Mouse (Mus musculus): ENCODE measurements around the gene Alox12.

Gene Alox12

DNA sequence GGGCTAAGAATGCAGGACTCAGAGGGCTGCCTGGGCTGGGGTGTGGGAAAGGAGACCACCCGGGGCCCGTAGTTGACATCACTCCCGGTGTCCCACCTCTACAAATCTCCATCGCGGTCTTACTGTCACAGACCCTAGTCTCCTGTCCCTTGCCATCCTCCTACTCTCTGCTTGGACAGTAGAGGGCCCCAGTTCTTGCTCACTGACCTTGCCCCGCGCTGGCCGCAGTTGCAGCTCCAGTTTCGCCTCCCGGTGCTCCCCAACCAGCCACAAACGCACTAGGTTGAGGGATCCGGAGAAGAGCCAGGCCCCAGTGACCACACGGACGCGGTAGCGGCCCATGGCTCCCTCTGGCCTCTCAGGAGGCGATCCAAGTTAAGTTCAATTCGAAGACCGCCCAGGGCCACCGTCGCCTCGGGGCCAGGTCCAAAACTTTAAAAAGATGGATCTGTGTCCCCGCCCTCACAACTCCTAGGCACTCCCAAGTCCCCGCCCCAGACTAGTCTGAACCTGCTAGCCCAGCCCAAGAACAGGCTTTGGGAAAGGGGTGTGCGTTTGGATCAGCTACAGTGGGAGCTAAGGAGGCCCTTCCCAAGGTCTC lies at the start of gene Alox12:
Gene Alox12 (minus strand): TSS at position 423 of the 601 bp plus-strand sequence.
- DNase-seq (ENCODE audit: low spot score): peak; percentile 61

DNA sequence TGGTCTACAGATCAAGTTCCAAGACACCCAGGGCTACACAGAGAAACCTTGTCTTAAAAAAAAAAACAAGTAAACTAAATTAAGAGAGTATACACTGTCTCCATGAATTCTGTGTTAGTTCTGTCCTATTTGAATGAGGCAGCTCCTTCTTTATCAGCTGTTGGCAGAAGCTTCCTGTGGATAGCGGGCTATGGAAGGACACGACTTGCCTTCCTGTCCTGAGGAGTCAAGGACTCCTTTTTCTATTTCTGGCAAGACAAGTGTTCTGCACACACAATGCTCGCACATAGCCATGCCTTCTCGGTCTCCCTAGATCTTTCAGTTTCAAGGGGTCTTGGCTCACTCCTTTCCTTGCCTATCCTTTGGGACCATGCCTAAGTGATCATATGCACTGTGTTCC lies 47.1 kb upstream of the Alox12 start:
- no peak for DNase-seq (ENCODE audit: low spot score)

GRCm38 (mm10) chr11:70297836-70298454 lies 42.8 kb upstream of the Alox12 start:
- no peak for DNase-seq (ENCODE audit: low spot score)

DNA sequence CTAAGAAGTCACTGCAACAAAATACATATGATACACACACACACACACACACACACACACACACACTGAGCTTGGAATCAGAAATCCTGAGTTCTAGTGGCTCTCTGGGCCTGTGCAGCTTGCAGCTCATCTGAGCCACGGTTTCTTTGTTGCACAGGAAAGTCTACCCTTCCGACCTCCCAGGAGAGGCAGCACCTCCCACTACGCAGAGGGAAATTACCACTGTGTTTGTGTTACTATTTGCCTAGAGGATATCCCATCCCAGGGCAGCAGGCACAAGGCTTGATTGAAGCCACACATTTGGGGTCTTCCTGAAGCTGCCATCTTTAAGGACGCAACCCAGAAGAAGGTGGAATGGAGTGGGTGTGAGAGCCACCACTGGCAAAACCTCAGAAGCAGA lies 42.3 kb upstream of the Alox12 start:
- DNase-seq (ENCODE audit: low spot score): no peak

- DNase-seq (ENCODE audit: low spot score): no peak
These were observed 38.7 kb upstream of the Alox12 start for GRCm38 (mm10) chr11:70293881-70294280.

DNA sequence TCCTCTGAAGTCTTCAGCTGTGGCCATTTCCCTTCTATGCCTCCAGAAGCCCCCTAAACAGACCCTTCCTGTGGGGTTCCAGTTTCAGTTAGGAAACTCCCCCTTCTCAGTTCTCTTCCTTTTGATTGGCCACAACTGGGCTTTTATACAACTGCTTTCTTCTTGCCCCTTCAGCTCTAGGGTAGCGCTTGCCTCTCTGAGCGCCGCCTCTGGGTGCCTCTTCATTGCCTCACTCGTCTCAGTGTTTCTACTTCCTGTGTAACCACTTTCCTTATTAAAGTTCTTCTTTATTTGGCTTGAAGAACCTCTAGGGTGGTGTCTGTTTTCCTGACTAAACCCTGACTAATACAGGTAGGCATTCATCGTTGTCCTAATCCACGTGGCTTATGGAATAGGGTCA lies 36.1 kb upstream of the Alox12 start:
- no peak for DNase-seq (ENCODE audit: low spot score)

- no peak for DNase-seq (ENCODE audit: low spot score)
These were observed 34.1 kb upstream of the Alox12 start for GRCm38 (mm10) chr11:70289236-70289635.

- no peak for DNase-seq (ENCODE audit: low spot score)
These were observed 32.9 kb upstream of the Alox12 start for GRCm38 (mm10) chr11:70288102-70288501.

GRCm38 (mm10) chr11:70285686-70286085 lies 30.5 kb upstream of the Alox12 start:
- no peak for DNase-seq (ENCODE audit: low spot score)

DNA sequence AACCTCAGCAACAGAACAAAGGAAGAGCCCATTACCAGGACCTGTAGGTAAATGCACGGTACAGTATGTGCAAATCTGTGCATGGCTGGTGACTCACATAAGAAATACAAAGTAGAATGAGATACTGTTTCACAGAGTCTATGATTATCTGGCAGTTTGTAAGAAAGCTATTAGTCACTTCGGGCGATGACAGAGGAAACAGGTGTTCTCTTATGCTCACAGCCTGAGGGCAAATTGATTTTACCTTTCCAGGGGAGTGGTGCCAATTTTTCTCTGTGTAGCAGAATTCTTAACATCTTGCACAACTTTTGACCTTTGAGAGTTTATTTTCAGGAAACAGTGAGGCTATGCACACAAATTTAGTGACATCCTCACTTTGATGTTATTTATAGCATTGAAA lies 29.6 kb upstream of the Alox12 start:
- DNase-seq (ENCODE audit: low spot score): no peak

- DNase-seq (ENCODE audit: low spot score): no peak
These were observed 28.5 kb upstream of the Alox12 start for GRCm38 (mm10) chr11:70283666-70284065.

DNA sequence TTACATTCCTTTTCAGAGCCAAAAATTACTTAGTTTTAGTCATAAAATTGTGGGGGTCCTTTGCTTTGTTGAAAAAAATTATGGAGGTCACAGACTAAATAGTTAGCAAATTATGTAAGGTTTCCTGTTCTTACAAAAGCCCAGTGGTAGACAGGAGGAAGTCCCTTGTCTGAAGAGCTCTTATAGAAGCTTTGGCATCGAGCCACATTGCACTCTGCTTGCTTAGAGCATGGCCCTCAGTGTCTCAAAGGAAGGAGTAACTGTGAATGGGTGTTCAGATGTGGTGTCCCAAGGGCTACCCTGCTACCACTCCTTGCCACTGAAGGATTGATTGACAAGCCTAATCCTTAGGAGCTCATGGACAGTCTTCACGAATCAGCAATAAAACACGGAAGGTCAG lies 25.3 kb upstream of the Alox12 start:
- no peak for DNase-seq (ENCODE audit: low spot score)

GRCm38 (mm10) chr11:70278961-70279360 lies 23.8 kb upstream of the Alox12 start:
- no peak for DNase-seq (ENCODE audit: low spot score)

DNA sequence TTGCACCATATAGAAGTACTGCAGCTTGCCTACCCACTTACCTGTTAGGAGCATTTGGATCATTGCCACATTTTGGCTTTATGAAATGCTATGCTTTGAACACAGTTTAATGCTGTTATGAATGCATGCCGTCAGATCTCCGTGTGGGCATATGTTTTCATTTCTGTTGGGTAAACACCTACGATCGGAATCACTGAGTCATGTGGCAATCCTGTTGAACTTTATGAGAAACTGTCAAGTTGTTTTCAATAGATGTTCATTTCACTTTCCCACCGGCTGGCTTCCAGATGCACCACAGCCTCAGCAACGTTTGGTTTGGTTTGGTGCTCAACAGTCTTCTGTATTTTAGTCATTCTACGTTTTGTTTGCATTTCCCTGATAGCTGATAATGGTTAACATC lies 16.5 kb upstream of the Alox12 start:
- DNase-seq (ENCODE audit: low spot score): no peak

DNA sequence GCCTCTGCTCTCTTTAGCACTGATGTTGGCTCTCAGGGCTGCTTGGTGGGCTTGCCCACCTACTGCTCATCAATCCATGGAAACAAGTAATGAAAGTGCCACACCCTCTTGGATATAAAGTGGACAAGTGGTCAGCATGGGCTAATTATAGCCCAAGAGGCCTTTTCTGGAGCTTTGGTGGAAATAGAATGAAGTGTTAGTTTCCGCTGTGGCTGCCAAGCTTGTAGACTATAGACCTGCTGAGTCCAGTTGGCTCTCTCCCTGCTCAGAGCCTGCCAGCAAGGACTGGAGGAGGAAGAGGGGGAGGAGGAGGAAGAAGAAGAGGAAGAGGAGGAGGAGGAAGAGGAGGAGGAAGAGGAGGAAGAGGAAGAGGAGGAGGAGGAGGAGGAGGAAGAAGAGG lies 11.3 kb upstream of the Alox12 start:
- DNase-seq (ENCODE audit: low spot score): no peak

- DNase-seq (ENCODE audit: low spot score): no peak
These were observed 10.7 kb upstream of the Alox12 start for GRCm38 (mm10) chr11:70265819-70266218.

GRCm38 (mm10) chr11:70265252-70265651 lies 10.1 kb upstream of the Alox12 start:
- DNase-seq (ENCODE audit: low spot score): no peak

- DNase-seq (ENCODE audit: low spot score): no peak
These were observed 3.9 kb upstream of the Alox12 start for GRCm38 (mm10) chr11:70259035-70259434.

DNA sequence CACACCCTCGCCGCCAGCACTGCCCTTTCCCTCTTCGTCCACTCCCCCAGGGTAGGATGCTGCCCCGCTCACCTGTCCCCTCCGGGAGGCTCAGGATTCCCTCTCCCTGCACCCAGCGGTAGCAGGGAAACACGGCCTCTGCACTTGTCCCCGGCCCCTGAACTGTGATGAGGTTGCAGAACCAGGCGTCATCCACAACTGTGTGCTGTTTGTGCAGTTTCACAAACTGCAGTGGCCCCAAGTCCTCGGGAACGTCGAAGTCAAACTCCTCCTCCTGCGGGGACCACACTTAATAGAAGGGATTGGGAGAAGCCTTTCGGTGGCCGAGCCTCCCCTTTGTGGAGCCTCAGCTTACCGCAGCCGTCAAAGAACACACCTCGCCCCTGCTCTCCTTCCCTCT lies 816 bp downstream of the Alox12 start:
- no peak for DNase-seq (ENCODE audit: low spot score)

- DNase-seq (ENCODE audit: low spot score): no peak
These were observed 3.3 kb downstream of the Alox12 start for GRCm38 (mm10) chr11:70251853-70252252.

DNA sequence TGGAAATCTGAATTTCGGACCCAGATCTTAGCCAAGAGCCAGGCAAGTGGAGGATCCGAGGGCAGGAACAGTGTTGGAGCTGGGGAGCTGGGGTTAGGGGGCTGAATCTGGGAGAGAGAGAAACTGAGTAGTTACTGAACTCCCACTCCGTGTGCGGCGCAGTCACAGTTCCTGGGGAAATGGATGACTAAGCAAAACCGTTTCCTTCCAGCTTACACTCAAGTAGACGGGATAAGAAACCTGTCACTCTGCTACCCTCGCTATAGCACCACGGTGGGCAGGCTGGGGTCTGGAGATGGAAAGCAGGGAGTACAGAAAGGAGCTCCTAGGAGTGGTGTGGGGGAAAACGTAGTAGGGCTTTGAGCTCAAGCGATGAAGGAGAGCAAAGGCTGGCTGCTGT lies 5.0 kb downstream of the Alox12 start:
- DNase-seq (ENCODE audit: low spot score): no peak

DNA sequence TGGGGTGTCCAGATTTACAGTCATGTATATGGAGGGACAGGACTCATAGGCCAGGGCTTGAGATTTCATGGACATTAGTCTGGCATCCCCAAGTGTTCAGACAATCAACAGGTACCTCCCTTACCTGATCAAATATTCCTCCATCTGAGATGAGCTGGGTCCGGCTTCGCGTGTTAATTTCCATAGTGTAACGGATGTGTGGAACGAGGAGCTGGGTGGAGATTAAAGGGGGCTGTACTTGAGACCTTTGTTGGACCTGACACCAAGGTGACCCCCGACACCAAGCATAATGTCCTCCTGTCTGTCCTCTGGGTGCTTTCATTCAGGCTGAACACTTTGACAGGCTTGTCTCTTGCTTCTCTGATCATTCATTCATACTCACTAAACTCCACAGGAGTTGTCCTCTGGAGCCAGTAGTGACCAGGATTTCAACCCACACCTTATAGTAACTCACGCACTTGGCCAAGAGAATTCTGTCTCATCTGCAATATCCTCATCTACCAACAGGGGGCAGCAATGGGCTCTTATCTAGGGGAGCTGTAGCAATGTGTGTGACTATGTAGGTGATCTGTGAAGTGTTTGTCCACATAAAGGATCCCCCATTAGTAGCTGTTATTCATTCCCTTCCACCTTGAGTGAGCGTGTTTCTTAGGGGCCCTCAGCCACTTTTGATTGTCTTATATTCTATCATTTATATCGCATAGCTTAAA lies 7.9 kb downstream of the Alox12 start:
- DNase-seq (ENCODE audit: low spot score): peak; percentile 87

DNA sequence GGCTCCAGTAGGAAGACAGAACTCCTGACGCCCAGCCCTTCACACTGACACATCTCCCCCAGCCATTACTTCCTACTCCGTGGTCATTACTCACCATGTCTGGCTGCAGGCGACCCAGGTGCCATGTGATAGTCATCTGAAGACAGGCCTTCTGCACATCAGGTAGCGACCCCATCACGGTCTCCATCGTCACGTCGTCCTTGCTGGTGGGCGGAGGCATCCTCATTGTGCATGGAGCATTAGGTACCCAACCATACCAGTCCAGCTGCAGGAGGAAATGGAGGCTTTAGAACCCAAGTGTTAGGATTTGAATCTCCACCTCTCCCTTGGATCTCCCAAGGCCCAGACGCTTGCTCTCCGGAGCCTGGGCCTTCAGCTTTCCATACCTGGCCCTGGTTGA lies 12.6 kb downstream of the Alox12 start:
- no peak for DNase-seq (ENCODE audit: low spot score)
